Mouse (Mus musculus) lung, embryonic 16.5 days (tissue): ENCODE measurements at regions not wholly inside any gene's neighbourhood (a gene's known extent, or its start where the extent isn't known, plus 50 kb on each side); places are given as distances from the start of the nearest gene placed in this dataset.

Experiments
- ATAC-seq: fragments of 200-750 bp; cut with Nextera tagmentation; 2 replicates; pipeline ENCODE4 v1.8.0; 2017; ENCODE audit warnings: low read depth, mild to moderate bottlenecking, moderate library complexity
- H3K27ac ChIP-seq: fragments of 300-500 bp; sonication (generic); 2 replicates; pipeline ENCODE4 v1.5.1; 2014; ENCODE audit warnings: mild to moderate bottlenecking, control low read depth, low read length
- H3K27me3 ChIP-seq: fragments of 300-500 bp; sonication (generic); 2 replicates; pipeline ENCODE4 v1.6.1; 2014; ENCODE audit warnings: low read depth, low read length, mixed read lengths; ENCODE audit not compliant: control insufficient read depth, insufficient read depth
- H3K36me3 ChIP-seq: fragments of 300-500 bp; sonication (generic); 2 replicates; pipeline ENCODE4 v1.6.1; 2014; ENCODE audit warnings: low read length; ENCODE audit not compliant: control insufficient read depth, insufficient read depth
- H3K4me1 ChIP-seq: fragments of 300-500 bp; sonication (generic); replicated peaks from 2 replicates; pipeline ENCODE4 v1.6.1; 2014; ENCODE audit warnings: low read length, mixed read lengths; ENCODE audit not compliant: control insufficient read depth, insufficient read depth
- H3K4me2 ChIP-seq: fragments of 300-500 bp; sonication (generic); 2 replicates; pipeline ENCODE4 v1.6.1; 2014; ENCODE audit warnings: low read depth, low read length, control low read depth
- H3K4me3 ChIP-seq: fragments of 300-500 bp; sonication (generic); 2 replicates; pipeline ENCODE4 v1.5.1; 2014; ENCODE audit warnings: mild to moderate bottlenecking, low read length, control low read depth
- H3K9ac ChIP-seq: fragments of 300-500 bp; sonication (generic); 2 replicates; pipeline ENCODE4 v1.6.1; 2014; ENCODE audit warnings: low read length, control low read depth
- H3K9me3 ChIP-seq: fragments of 300-500 bp; sonication (generic); 2 replicates; pipeline ENCODE4 v1.6.1; 2016; ENCODE audit warnings: low read length; ENCODE audit not compliant: control insufficient read depth
- WGBS: fragments of 180-500 bp; shearing (Covaris S2); extraction: QIAGEN DNeasy Blood & Tissue Kit; methylation state at CpG from one replicate; pipeline ENCODE4 v1.1.7; 2014; 5-methylcytosine and 5-hydroxymethylcytosine counted together

DNA sequence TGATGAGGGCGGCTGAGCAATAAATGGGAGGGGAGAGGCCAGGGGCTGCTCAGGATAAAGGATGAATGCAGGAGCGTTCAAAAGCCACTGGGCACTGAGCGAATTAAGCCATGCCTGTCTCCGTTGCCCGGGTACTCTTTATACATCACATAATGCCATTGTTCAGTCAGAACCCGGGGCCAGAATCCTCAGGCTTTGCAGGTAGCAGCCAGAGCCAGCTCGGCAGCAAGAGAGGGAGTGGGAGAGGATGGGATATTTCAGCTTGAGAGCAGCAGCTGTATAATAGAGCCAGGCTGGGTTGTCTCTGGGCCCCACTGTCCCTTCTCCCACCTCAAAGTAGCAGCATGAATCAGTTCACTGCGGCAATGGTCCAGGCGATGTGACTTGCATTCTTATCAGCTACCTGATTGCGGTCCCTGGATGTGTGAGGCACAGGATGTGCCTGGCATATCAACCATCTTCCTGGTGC is 130.5 kb downstream of the Rps24 start:
- H3K27me3 ChIP-seq: no peaks in the 10 kb centered on the region; the same call in 1 of the 2 replicates
- no peak overlapping the region for H3K27ac ChIP-seq
- H3K4me3 ChIP-seq: no peak overlapping the region
- no peaks in the 10 kb centered on the region for H3K9me3 ChIP-seq
- H3K9ac ChIP-seq: no peak overlapping the region
- ATAC-seq: no peak
- 68% methylated on average over 10 of the region's 10 CpGs for WGBS
- H3K36me3 ChIP-seq: no peaks in the 10 kb centered on the region
- H3K4me2 ChIP-seq: no peak overlapping the region
- H3K4me1 ChIP-seq: peaks cover 10% of the 10 kb centered on the region; the same call in 1 of the 2 replicates

DNA sequence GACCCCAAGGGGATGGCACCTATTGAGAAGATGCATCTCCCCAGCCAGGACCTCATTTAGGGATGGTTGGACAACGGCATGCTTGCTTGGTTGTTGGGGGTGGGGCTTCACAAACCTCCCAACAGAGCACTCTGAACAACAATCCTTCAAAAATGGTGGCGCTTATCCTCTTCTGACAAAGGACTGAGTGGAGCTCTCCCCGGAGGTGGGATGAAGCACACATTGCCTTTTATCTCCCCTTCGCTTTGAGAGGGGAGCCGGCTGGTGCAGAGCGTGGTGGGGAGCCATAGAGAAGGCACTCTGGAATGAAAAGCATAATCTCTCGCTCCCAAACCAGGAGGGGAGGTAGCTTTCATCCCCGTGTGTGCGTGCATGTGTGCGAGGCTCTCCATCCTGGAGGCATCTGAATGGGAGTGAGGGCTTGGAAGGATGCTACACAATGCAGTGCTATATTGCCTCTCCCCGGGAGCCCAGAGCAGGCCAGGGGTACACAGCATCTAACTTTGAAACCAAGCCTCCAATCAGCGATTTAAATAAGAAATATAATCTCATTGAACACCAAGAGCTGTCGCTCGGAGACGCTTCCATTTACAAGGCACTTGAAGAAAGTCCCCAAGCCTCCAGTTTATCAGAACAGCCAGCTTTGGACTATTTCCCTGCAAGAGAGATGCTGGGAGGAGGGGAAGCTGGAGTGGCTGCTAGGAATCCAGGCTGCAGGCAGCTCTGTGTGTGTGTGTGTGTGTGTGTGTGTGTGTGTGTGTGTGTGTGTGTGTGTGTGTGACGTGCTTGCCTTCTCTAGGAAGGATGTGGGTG is 131.5 kb downstream of the Rps24 start:
- Histone ChIP-seq H3K27me3 (no peaks in the 10 kb centered on the region; the same call in 1 of the 2 replicates), H3K4me3 (no peak overlapping the region), H3K4me2 (no peak overlapping the region), H3K9ac (no peak overlapping the region), H3K9me3 (no peaks in the 10 kb centered on the region), H3K36me3 (no peaks in the 10 kb centered on the region), H3K4me1 (peaks cover 8% of the 10 kb centered on the region; the same call in 1 of the 2 replicates), H3K27ac (no peak overlapping the region)
- WGBS: 42% methylated on average over 16 of the region's 16 CpGs
- peak; percentile 30; the same call in 1 of the 2 replicates for ATAC-seq

DNA sequence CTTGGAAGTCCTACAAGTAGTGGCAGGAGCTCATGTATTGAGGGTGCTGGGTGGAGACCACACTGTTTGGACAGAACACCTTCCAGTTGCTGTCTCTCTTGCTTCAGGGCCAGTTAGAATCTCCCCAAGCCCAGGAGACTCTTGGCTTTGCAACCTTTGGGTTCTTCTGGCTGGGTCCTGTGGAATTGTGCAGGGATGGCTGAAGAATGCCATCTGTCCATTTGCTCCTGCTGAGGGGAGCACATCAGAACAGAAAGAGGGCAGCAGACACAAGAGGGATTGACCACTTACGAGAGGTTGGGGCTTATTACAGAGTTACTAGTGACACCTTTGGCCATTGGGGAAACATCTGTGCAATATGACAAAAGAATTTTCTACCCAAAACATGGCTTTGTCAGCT is 145.1 kb downstream of the Rps24 start:
- no peak for ATAC-seq
- H3K4me1 ChIP-seq: no peaks in the 10 kb centered on the region
- H3K4me3 ChIP-seq: no peak overlapping the region
- no peak overlapping the region for H3K9ac ChIP-seq
- no peaks in the 10 kb centered on the region for H3K27me3 ChIP-seq
- H3K4me2 ChIP-seq: no peak overlapping the region
- H3K9me3 ChIP-seq: no peaks in the 10 kb centered on the region
- H3K27ac ChIP-seq: no peak overlapping the region
- H3K36me3 ChIP-seq: no peaks in the 10 kb centered on the region
- 74% methylated on average over 1 of the region's 1 CpGs for WGBS

DNA sequence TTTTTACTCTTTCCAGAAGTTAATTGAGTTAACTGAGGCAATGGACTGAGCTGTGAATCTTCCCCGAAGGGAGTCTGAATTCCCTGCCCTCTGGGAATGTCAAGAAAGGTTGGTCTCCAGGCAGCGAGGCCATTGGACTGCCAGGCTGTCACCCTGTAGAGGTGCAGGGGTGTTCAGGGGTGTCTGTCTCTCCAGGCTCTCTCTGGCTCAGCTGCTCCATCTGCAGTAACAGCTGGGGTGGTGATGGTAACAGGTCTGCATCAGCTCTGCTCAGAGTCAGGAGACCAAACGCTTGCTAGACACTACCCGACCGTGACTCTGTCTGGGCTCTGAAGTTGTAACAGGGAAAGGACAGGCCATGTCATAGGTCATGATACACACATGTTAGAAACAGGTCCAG is 154.9 kb downstream of the Rps24 start:
- H3K36me3 ChIP-seq: no peaks in the 10 kb centered on the region
- H3K27me3 ChIP-seq: no peaks in the 10 kb centered on the region
- no peaks in the 10 kb centered on the region for H3K9me3 ChIP-seq
- no peak overlapping the region for H3K4me2 ChIP-seq
- no peak for ATAC-seq
- no peaks in the 10 kb centered on the region for H3K4me1 ChIP-seq
- 59% methylated on average over 5 of the region's 5 CpGs for WGBS
- no peak overlapping the region for H3K4me3 ChIP-seq
- no peak overlapping the region for H3K9ac ChIP-seq
- H3K27ac ChIP-seq: no peak overlapping the region

DNA sequence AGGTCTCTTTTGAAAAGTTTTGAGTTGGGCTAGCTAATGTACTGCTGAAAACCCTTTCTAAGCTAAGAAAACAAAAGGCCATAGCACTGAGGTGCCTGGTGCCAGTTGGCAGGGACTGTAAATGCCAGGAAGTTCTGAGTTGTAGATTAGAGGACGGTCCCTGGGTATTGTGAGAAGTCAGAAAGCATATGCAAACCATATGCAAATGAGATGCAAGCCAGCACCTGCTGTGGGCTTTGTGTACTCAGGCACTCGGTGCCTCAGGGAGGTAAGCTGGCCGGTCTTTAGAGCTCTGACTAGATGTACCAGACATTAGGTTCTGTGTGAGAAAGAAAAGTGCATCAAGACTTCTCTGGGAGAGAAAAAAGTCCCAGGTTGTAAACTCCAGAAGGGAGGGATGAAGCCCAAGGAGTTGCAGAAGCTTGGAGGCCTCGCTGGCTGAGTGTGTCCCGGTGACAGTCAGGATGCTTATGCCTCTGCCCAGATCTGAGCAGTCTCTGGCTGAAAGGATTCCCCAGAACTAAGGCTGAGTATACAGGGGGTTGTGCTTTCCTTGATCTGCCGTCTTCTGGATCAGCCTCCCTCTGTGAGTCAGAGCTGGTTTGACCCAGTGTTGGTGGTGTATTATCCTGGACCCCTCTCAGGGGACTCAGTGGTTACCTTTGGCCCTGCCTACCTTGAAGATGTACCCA is 157.3 kb downstream of the Rps24 start:
- Histone ChIP-seq H3K4me1 (no peaks in the 10 kb centered on the region), H3K9me3 (no peaks in the 10 kb centered on the region), H3K27ac (no peak overlapping the region), H3K4me3 (no peak overlapping the region), H3K36me3 (no peaks in the 10 kb centered on the region), H3K9ac (no peak overlapping the region), H3K27me3 (no peaks in the 10 kb centered on the region), H3K4me2 (no peak overlapping the region)
- no peak for ATAC-seq
- 39% methylated on average over 6 of the region's 6 CpGs for WGBS

DNA sequence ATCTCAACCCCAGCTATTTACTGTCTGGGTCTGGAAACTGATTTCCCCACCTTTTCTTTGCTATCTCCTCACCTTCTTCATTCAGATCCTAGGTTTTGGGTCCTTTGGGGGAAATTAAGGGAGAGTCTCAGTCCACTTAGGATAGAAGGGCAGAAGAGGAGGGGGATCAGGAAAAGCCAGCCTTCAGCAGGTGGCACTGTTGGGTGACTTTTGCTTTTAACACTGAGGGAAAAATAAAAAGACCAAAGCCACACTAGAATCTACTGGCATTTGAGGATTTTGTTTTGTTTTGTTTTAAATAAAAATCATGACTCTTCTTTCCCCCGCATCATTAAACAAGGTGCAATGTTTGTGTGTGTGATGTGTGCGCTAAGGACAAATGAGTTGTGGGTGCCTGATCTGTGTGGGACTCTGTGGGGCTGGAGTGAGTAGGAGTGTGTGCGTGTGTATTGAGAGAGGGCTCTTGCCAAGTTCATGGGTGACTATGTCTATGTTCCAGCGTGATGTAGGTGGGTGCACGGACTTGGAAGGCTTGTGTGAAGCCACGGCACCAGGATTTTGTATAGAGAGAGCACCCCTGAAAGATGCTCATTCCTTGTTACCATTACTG is 159.4 kb downstream of the Rps24 start:
- WGBS: 74% methylated on average over 6 of the region's 6 CpGs
- no peak for ATAC-seq
- H3K9me3 ChIP-seq: no peaks in the 10 kb centered on the region

DNA sequence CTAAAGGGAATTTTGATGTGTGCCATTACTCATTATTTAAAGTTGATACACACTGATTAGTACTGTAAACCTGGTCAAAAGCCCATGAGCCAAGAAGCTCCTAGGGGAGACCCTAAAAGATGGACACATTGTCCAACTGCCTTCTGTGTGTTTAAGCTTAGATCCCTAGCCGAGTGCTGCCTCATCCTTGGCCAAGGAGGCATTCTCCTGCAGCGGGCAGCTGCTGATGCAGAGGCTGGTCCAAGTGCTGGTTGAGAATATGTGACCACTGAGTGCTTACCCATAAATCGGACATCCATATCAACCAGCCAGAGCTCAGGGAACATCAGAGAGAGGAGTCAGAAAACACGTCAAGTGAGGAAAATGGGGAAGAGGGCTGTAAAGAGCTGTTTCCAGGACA is 160.8 kb downstream of the Rps24 start:
- Histone ChIP-seq H3K9me3 (no peaks in the 10 kb centered on the region), H3K4me2 (no peak overlapping the region), H3K27me3 (no peaks in the 10 kb centered on the region), H3K4me1 (no peaks in the 10 kb centered on the region), H3K4me3 (no peak overlapping the region), H3K27ac (no peak overlapping the region), H3K9ac (no peak overlapping the region), H3K36me3 (no peaks in the 10 kb centered on the region)
- ATAC-seq: no peak
- WGBS: 80% methylated on average over 4 of the region's 4 CpGs

More for the DNA sequence above, 159.4 kb downstream of the Rps24 start:
- H3K27me3 ChIP-seq: no peaks in the 10 kb centered on the region
- no peak overlapping the region for H3K27ac ChIP-seq
- H3K4me3 ChIP-seq: no peak overlapping the region
- H3K36me3 ChIP-seq: no peaks in the 10 kb centered on the region
- no peaks in the 10 kb centered on the region for H3K4me1 ChIP-seq
- H3K4me2 ChIP-seq: no peak overlapping the region
- no peak overlapping the region for H3K9ac ChIP-seq

DNA sequence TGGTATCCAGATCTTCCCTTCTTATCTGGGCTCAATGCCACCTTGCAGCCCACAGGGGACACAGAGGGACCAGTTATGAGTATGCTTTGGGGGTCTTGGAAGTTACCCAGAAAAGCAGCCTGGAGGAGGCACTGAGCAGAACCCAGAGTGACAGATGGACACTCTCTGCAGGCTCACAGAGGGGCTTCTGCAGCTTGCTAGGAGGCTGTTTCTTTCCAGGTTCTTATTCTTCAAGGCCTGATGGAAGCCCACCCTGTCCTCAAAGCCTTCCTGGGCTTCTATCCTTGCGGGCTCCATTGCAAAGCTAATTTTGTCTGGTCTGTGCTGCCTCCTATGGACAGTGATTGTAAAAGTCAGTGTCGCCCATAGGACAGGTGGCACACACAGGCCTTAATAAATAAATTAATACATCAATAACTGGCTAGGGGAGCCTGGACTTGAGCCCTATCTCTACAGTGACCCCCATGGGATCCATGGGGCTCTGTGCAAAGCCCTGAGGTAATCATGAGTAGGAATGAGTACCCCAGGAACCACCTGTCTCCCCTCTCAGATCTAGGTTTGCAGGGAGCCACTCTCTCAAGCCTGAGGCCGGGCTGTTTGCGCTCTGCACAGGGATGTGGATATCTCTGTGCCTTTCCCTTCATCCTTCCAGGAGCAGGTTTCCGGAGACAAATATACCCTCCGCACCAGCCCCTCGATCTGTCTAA is 163.4 kb downstream of the Rps24 start:
- H3K4me3 ChIP-seq: no peak overlapping the region
- no peak overlapping the region for H3K9ac ChIP-seq
- H3K27ac ChIP-seq: no peak overlapping the region
- H3K9me3 ChIP-seq: no peaks in the 10 kb centered on the region
- H3K36me3 ChIP-seq: no peaks in the 10 kb centered on the region
- no peak overlapping the region for H3K4me2 ChIP-seq
- H3K4me1 ChIP-seq: no peaks in the 10 kb centered on the region
- H3K27me3 ChIP-seq: no peaks in the 10 kb centered on the region
- WGBS: 31% methylated on average over 7 of the region's 7 CpGs
- no peak for ATAC-seq

DNA sequence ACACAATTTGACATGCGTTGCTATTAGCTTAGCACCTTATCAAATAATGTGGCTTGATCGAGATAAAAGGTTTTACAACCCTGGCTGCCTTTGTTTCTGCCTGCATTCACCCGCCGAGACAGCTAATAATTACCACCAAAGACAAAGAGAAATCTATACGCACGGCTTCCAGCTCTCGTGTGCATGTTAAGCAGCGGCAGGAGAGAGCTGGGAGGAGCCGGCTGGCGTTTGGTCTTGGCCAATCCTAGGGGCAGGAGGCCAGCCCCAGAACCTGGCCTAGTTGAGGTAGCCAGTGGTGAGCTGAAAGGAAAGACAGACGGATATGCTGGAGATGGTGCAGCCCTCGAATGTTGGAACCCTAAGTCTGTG is 164.0 kb downstream of the Rps24 start:
- no peaks in the 10 kb centered on the region for H3K36me3 ChIP-seq
- no peaks in the 10 kb centered on the region for H3K4me1 ChIP-seq
- ATAC-seq: no peak
- no peaks in the 10 kb centered on the region for H3K27me3 ChIP-seq
- H3K9ac ChIP-seq: no peak overlapping the region
- H3K4me3 ChIP-seq: no peak overlapping the region
- WGBS: 16% methylated on average over 12 of the region's 12 CpGs
- H3K27ac ChIP-seq: no peak overlapping the region
- no peak overlapping the region for H3K4me2 ChIP-seq
- H3K9me3 ChIP-seq: no peaks in the 10 kb centered on the region
